Mouse (Mus musculus): Measurements from ENCODE around the gene Fhl3.

- no peak for TF ChIP-seq POLR2A (IDR thresholded peaks at IDR 0.05; ENCODE audit: borderline replicate concordance, control insufficient read depth, low read depth, low read length)
- TF ChIP-seq CTCF (IDR thresholded peaks at IDR 0.05; ENCODE audit: control insufficient read depth, insufficient read depth, low read length), result no peak
Measured at GRCm38 (mm10) chr4:124652886-124653285, 47.6 kb upstream of the Fhl3 start.

Measured in bone marrow, adult 2 months (tissue).